In genomic region chr16:38985411-38985810, GRCm38 (mm10) we compare ENCODE assay signal across 13 mouse cellular contexts.
DNase-seq lines count a peak whose midpoint lies in the region; ATAC-seq and TF ChIP-seq lines count a peak whose summit lies in the region.
"Had no signal": no experiment of that assay in that cellular context is flagged by ENCODE, and none has a peak within 500 bp of the region (broad histone marks: within the 10 kb centered on the region; RNA-seq: fewer than 3 reads in every experiment).

No protein-coding gene starts in this region.

- H3K4me2 ChIP-seq in intestine, embryonic 15.5 days (replicated peaks) = no peak overlapping the region
- H3K4me2 ChIP-seq in intestine, postnatal 0 days (replicated peaks; ENCODE audit: low read depth) = no peak overlapping the region
- H3K4me2 ChIP-seq in stomach, postnatal 0 days (replicated peaks; ENCODE audit: low read depth) = no peak overlapping the region
- no peak overlapping the region for H3K4me2 ChIP-seq in heart, embryonic 11.5 days
- H3K4me2 ChIP-seq: embryonic facial prominence, embryonic 12.5 days; liver, embryonic 15.5 days had no signal

- H3K36me3 ChIP-seq in intestine, embryonic 15.5 days = no peaks in the 10 kb centered on the region
- no peaks in the 10 kb centered on the region for H3K36me3 ChIP-seq in intestine, postnatal 0 days (ENCODE audit: control insufficient read depth, insufficient read depth)
- H3K36me3 ChIP-seq in stomach, postnatal 0 days (ENCODE audit: control insufficient read depth, insufficient read depth, low read length) = no peaks in the 10 kb centered on the region
- H3K36me3 ChIP-seq in heart, embryonic 11.5 days (ENCODE audit: control insufficient read depth, insufficient read depth, low read length) = no peaks in the 10 kb centered on the region
- H3K36me3 ChIP-seq: embryonic facial prominence, embryonic 12.5 days; liver, embryonic 15.5 days had no signal

- no peaks in the 10 kb centered on the region for H3K4me1 ChIP-seq in intestine, embryonic 15.5 days (replicated peaks)
- H3K4me1 ChIP-seq in intestine, postnatal 0 days (replicated peaks; ENCODE audit: control insufficient read depth, insufficient read depth, low read length) = no peaks in the 10 kb centered on the region
- no peaks in the 10 kb centered on the region for H3K4me1 ChIP-seq in stomach, postnatal 0 days (replicated peaks; ENCODE audit: control insufficient read depth, insufficient read depth)
- H3K4me1 ChIP-seq in heart, embryonic 11.5 days (ENCODE audit: control insufficient read depth, insufficient read depth, low read length) = no peaks in the 10 kb centered on the region
- H3K4me1 ChIP-seq: liver, embryonic 15.5 days had no signal

- no peak overlapping the region for H3K4me3 ChIP-seq in intestine, embryonic 15.5 days (replicated peaks)
- no peak overlapping the region for H3K4me3 ChIP-seq in intestine, postnatal 0 days (ENCODE audit: low read depth, low read length)
- no peak overlapping the region for H3K4me3 ChIP-seq in stomach, postnatal 0 days (ENCODE audit: low read depth, low read length)
- H3K4me3 ChIP-seq in heart, embryonic 11.5 days (ENCODE audit: low read depth, low read length) = no peak overlapping the region
- H3K4me3 ChIP-seq: embryonic facial prominence, embryonic 12.5 days; liver, embryonic 15.5 days had no signal

- ATAC-seq in intestine, embryonic 15.5 days = peak; percentile 61; the same call in 1 of the 2 replicates
- no peak for ATAC-seq in intestine, postnatal 0 days
- ATAC-seq in stomach, postnatal 0 days (ENCODE audit: low FRiP score, low TSS enrichment) = no peak
- no peak for ATAC-seq in heart, embryonic 11.5 days (replicated peaks; ENCODE audit: insufficient number of reproducible peaks, low FRiP score, low TSS enrichment)

- H3K27ac ChIP-seq in intestine, embryonic 15.5 days = no peak overlapping the region
- H3K27ac ChIP-seq in intestine, postnatal 0 days (ENCODE audit: low read depth, low read length) = no peak overlapping the region
- H3K27ac ChIP-seq in stomach, postnatal 0 days (replicated peaks) = no peak overlapping the region
- no peak overlapping the region for H3K27ac ChIP-seq in heart, embryonic 11.5 days (ENCODE audit: low read depth, low read length)
- H3K27ac ChIP-seq: embryonic facial prominence, embryonic 12.5 days; kidney, postnatal 0 days; liver, embryonic 15.5 days had no signal

- no peak for TF ChIP-seq EP300 in stomach, postnatal 0 days (optimal IDR thresholded peaks at IDR 0.05)

- H3K27me3 ChIP-seq in intestine, embryonic 15.5 days (replicated peaks) = no peaks in the 10 kb centered on the region
- H3K27me3 ChIP-seq in intestine, postnatal 0 days (replicated peaks; ENCODE audit: control insufficient read depth, insufficient read depth, low read length) = no peaks in the 10 kb centered on the region
- H3K27me3 ChIP-seq in stomach, postnatal 0 days (ENCODE audit: control insufficient read depth, insufficient read depth, low read length) = no peaks in the 10 kb centered on the region
- no peaks in the 10 kb centered on the region for H3K27me3 ChIP-seq in heart, embryonic 11.5 days (ENCODE audit: control insufficient read depth, insufficient read depth, low read length)
- H3K27me3 ChIP-seq: embryonic facial prominence, embryonic 12.5 days; liver, embryonic 15.5 days had no signal

- peak; percentile 69 to 73 for DNase-seq in right cerebral cortex, postnatal 10 days (ENCODE audit: low spot score in 2 of 2)
- no peak for DNase-seq in right cerebral cortex, adult 2 months (ENCODE audit: low spot score in 2 of 2)
- DNase-seq in kidney, postnatal 14 days = peak; percentile 75
- DNase-seq in testis, postnatal 10 days (ENCODE audit: low spot score) = peak; percentile 56
- no peak for DNase-seq in stomach, postnatal 0 days (ENCODE audit: low spot score)
- DNase-seq: gastrocnemius, postnatal 10 days; thymus, postnatal 36 days had no signal

- 40% methylated on average over 3 of the region's 3 CpGs for WGBS in intestine, embryonic 15.5 days
- WGBS in intestine, postnatal 0 days = 42% methylated on average over 3 of the region's 3 CpGs
- 46% methylated on average over 3 of the region's 3 CpGs for WGBS in stomach, postnatal 0 days
- WGBS in heart, embryonic 11.5 days (ENCODE audit: insufficient replicate concordance) = 69% methylated on average over 3 of the region's 3 CpGs

- no peak for TF ChIP-seq CTCF in intestine, postnatal 0 days (IDR thresholded peaks at IDR 0.05; ENCODE audit: low read depth)
- no peak for TF ChIP-seq CTCF in stomach, postnatal 0 days (IDR thresholded peaks at IDR 0.05; ENCODE audit: low read depth)

- H3K9ac ChIP-seq in intestine, embryonic 15.5 days = no peak overlapping the region
- H3K9ac ChIP-seq in intestine, postnatal 0 days (ENCODE audit: low read depth, low read length) = no peak overlapping the region
- no peak overlapping the region for H3K9ac ChIP-seq in stomach, postnatal 0 days (ENCODE audit: low read length)
- no peak overlapping the region for H3K9ac ChIP-seq in heart, embryonic 11.5 days (ENCODE audit: low read depth, low read length)
- H3K9ac ChIP-seq: embryonic facial prominence, embryonic 12.5 days; liver, embryonic 15.5 days had no signal

- H3K9me3 ChIP-seq in intestine, embryonic 15.5 days = no peaks in the 10 kb centered on the region
- H3K9me3 ChIP-seq in intestine, postnatal 0 days (ENCODE audit: control insufficient read depth) = no peaks in the 10 kb centered on the region
- no peaks in the 10 kb centered on the region for H3K9me3 ChIP-seq in stomach, postnatal 0 days (ENCODE audit: control insufficient read depth, low read length)
- H3K9me3 ChIP-seq in heart, embryonic 11.5 days (replicated peaks; ENCODE audit: control insufficient read depth, low read length) = no peaks in the 10 kb centered on the region
- H3K9me3 ChIP-seq: embryonic facial prominence, embryonic 12.5 days; liver, embryonic 15.5 days had no signal

Comparison
In these comparisons a context has a peak if more than half of its experiments do, and no peak if none do; other contexts are left out.
1. DNase-seq: peak in right cerebral cortex, postnatal 10 days (2 of 2), kidney, postnatal 14 days (single experiment) and testis, postnatal 10 days (single experiment); none in right cerebral cortex, adult 2 months (0 of 2) and stomach, postnatal 0 days (single experiment).